Mouse (Mus musculus): Measurements from ENCODE around the gene Emilin2. TPM values are rescaled to one million over a fixed set of nuclear protein-coding genes. Genes with fewer than 3 reads are reported as not detected.
"Not testable (repeated sequence)": the region's sequence is repeated elsewhere in the genome, so short reads cannot be mapped to it uniquely, and the experiment has no call there.

Emilin2 gene
- polyA plus RNA-seq (2012; rRNA removed): 0.84 and 0.91 TPM in 2 replicates

- no peak for DNase-seq (ENCODE audit: low read depth, low spot score)
- WGBS: 10% methylated on average over 20 of the region's 20 CpGs
Measured at GRCm38 (mm10) chr17:71311340-71312171, at the start of gene Emilin2. Emilin2 (minus strand) TSS chr17:71311978.

- 48% methylated on average over 3 of the region's 3 CpGs for WGBS
- no peak for DNase-seq (ENCODE audit: low read depth, low spot score)
Measured at GRCm38 (mm10) chr17:71355526-71355925, 43.7 kb upstream of the Emilin2 start.

GRCm38 (mm10) chr17:71354205-71354604 is 42.4 kb upstream of the Emilin2 start:
- no peak for DNase-seq (ENCODE audit: low read depth, low spot score)
- 94% methylated on average over 11 of the region's 11 CpGs for WGBS

- DNase-seq (ENCODE audit: low read depth, low spot score): no peak
- WGBS: 86% methylated on average over 3 of the region's 3 CpGs
Measured at GRCm38 (mm10) chr17:71348188-71348587, 36.4 kb upstream of the Emilin2 start.

- 91% methylated on average over 3 of the region's 3 CpGs for WGBS
- no peak for DNase-seq (ENCODE audit: low read depth, low spot score)
Measured at GRCm38 (mm10) chr17:71342006-71342405, 30.2 kb upstream of the Emilin2 start.

- WGBS: 93% methylated on average over 6 of the region's 6 CpGs
- DNase-seq (ENCODE audit: low read depth, low spot score): no peak
Measured at GRCm38 (mm10) chr17:71338627-71339026, 26.8 kb upstream of the Emilin2 start.

GRCm38 (mm10) chr17:71337546-71337945 is 25.8 kb upstream of the Emilin2 start:
- no peak for DNase-seq (ENCODE audit: low read depth, low spot score)
- WGBS: 91% methylated on average over 9 of the region's 9 CpGs

GRCm38 (mm10) chr17:71336421-71336820 is 24.6 kb upstream of the Emilin2 start:
- no peak for DNase-seq (ENCODE audit: low read depth, low spot score)

GRCm38 (mm10) chr17:71332298-71332697 is 20.5 kb upstream of the Emilin2 start:
- no peak for DNase-seq (ENCODE audit: low read depth, low spot score)
- 50% methylated on average over 15 of the region's 15 CpGs for WGBS

More at GRCm38 (mm10) chr17:71336421-71336820, 24.6 kb upstream of the Emilin2 start:
- WGBS: 50% methylated on average over 8 of the region's 8 CpGs

GRCm38 (mm10) chr17:71320731-71321130 is 9.0 kb upstream of the Emilin2 start:
- not testable (repeated sequence) for DNase-seq (ENCODE audit: low read depth, low spot score)
- WGBS: 78% methylated on average over 8 of the region's 8 CpGs

- 75% methylated on average over 3 of the region's 3 CpGs for WGBS
- DNase-seq (ENCODE audit: low read depth, low spot score): no peak
Measured at GRCm38 (mm10) chr17:71319361-71319760, 7.6 kb upstream of the Emilin2 start.

GRCm38 (mm10) chr17:71317571-71317970 is 5.8 kb upstream of the Emilin2 start:
- DNase-seq (ENCODE audit: low read depth, low spot score): no peak
- 91% methylated on average over 4 of the region's 4 CpGs for WGBS

GRCm38 (mm10) chr17:71314315-71314714 is 2.5 kb upstream of the Emilin2 start:
- 74% methylated on average over 4 of the region's 4 CpGs for WGBS
- no peak for DNase-seq (ENCODE audit: low read depth, low spot score)

GRCm38 (mm10) chr17:71310486-71311339 is 1.1 kb downstream of the Emilin2 start:
- DNase-seq (ENCODE audit: low read depth, low spot score): no peak
- 1% methylated on average over 67 of the region's 67 CpGs for WGBS

GRCm38 (mm10) chr17:71309711-71310485 is 1.9 kb downstream of the Emilin2 start:
- DNase-seq (ENCODE audit: low read depth, low spot score): no peak
- 12% methylated on average over 23 of the region's 23 CpGs for WGBS

- 43% methylated on average over 14 of the region's 14 CpGs for WGBS
- no peak for DNase-seq (ENCODE audit: low read depth, low spot score)
Measured at GRCm38 (mm10) chr17:71309141-71309540, 2.6 kb downstream of the Emilin2 start.

- DNase-seq (ENCODE audit: low read depth, low spot score): no peak
- WGBS: 93% methylated on average over 5 of the region's 5 CpGs
Measured at GRCm38 (mm10) chr17:71308296-71308695, 3.5 kb downstream of the Emilin2 start.

- DNase-seq (ENCODE audit: low read depth, low spot score): no peak
- 82% methylated on average over 10 of the region's 10 CpGs for WGBS
Measured at GRCm38 (mm10) chr17:71307251-71307790, 4.5 kb downstream of the Emilin2 start.

- WGBS: 76% methylated on average over 4 of the region's 4 CpGs
- no peak for DNase-seq (ENCODE audit: low read depth, low spot score)
Measured at GRCm38 (mm10) chr17:71306716-71307115, 5.1 kb downstream of the Emilin2 start.

All from large intestine, adult 2 months (tissue).